Mouse (Mus musculus) liver, postnatal 0 days (tissue): ENCODE measurements at regions not wholly inside any gene's neighbourhood (a gene's known extent, or its start where the extent isn't known, plus 50 kb on each side); places are given as distances from the start of the nearest gene placed in this dataset.

ENCODE experiments used
- CTCF ChIP-seq: sonication (generic); IDR thresholded peaks from 2 replicates; pipeline ENCODE4 v1.5.1; 2016; ENCODE audit warnings: antibody characterized with exemption, low read depth
- EP300 ChIP-seq: IDR thresholded peaks from 2 replicates; pipeline ENCODE4 v1.6.1; 2016; ENCODE audit warnings: antibody characterized with exemption, low read depth, mild to moderate bottlenecking

- no peak for TF ChIP-seq CTCF
- TF ChIP-seq EP300, result no peak
Measured at GRCm38 (mm10) chr7:116713200-116713599, 209.0 kb downstream of the Nucb2 start.
